Mouse (Mus musculus) forebrain, embryonic 12.5 days (tissue): Measurements from ENCODE around the gene Nectin2. TPM values are rescaled to one million over a fixed set of nuclear protein-coding genes. Genes with fewer than 3 reads are reported as not detected.

Source experiments
- ATAC-seq: fragments of 200-750 bp; cut with Nextera tagmentation; 2 replicates; pipeline ENCODE4 v1.8.0; 2017; ENCODE audit warnings: moderate TSS enrichment; ENCODE audit not compliant: low FRiP score
- H3K27ac ChIP-seq: fragments of 300-500 bp; sonication (generic); 2 replicates; pipeline ENCODE4 v1.5.1; 2016; ENCODE audit warnings: mild to moderate bottlenecking
- H3K27me3 ChIP-seq: fragments of 300-500 bp; sonication (generic); 2 replicates; pipeline ENCODE4 v1.6.1; 2016; ENCODE audit warnings: mild to moderate bottlenecking
- H3K36me3 ChIP-seq: fragments of 300-500 bp; sonication (generic); replicated peaks from 2 replicates; pipeline ENCODE4 v1.6.1; 2016; ENCODE audit warnings: mild to moderate bottlenecking
- H3K4me1 ChIP-seq: fragments of 300-500 bp; sonication (generic); 2 replicates; pipeline ENCODE4 v1.6.1; 2016
- H3K4me2 ChIP-seq: fragments of 300-500 bp; sonication (generic); 2 replicates; pipeline ENCODE4 v1.6.1; 2016; ENCODE audit warnings: mild to moderate bottlenecking, moderate library complexity
- H3K4me3 ChIP-seq: fragments of 300-500 bp; sonication (generic); replicated peaks from 2 replicates; pipeline ENCODE4 v1.5.1; 2016; ENCODE audit warnings: mild to moderate bottlenecking
- H3K9ac ChIP-seq: fragments of 300-500 bp; sonication (generic); 2 replicates; pipeline ENCODE4 v1.6.1; 2016; ENCODE audit warnings: mild to moderate bottlenecking
- H3K9me3 ChIP-seq: fragments of 300-500 bp; sonication (generic); 2 replicates; pipeline ENCODE4 v1.6.1; 2016
- WGBS: fragments of 180-500 bp; shearing (Covaris S2); methylation state at CpG from one replicate; pipeline ENCODE4 v1.1.7; 2016; 5-methylcytosine and 5-hydroxymethylcytosine counted together
- polyA plus RNA-seq: library from polyadenylated mRNA; unstranded; fragments of >200 nt; fragmentation: Nextera tagmentation; extraction: Ambion mirVana; gene quantifications from 2 replicates; pipeline ENCODE4 v1.2.1, GENCODE M21; 2016

Nectin2 gene
- polyA plus RNA-seq, 1 experiment from 2014 or later: 47.3 TPM

GRCm38 (mm10) chr7:19698907-19699826, 51.1 kb downstream of the Nectin2 start, which contains the start of gene Apoe:
Gene Apoe (minus strand): TSS chr7:19699188.
- Histone ChIP-seq H3K4me1 (peaks cover 21% of the 10 kb centered on the region), H3K9ac (peak within 1 kb of the TSS; percentile 50), H3K36me3 (peaks cover 34% of the 10 kb centered on the region), H3K4me3 (peak within 1 kb of the TSS; percentile 35), H3K4me2 (peak within 1 kb of the TSS; percentile 64), H3K27me3 (0 out of 2 replicates have a peak, but pooled peaks cover 4% of the 10 kb centered on the region), H3K9me3 (0 out of 2 replicates have a peak, but pooled peaks cover 6% of the 10 kb centered on the region), H3K27ac (peak within 1 kb of the TSS; percentile 27; the same call in 1 of the 2 replicates)
- peak; percentile 47 for ATAC-seq
- 1% methylated on average over 20 of the region's 20 CpGs for WGBS

- ATAC-seq: no peak
- H3K27me3 ChIP-seq: 0 out of 2 replicates have a peak, but pooled peaks cover 4% of the 10 kb centered on the region
- no peak overlapping the region for H3K27ac ChIP-seq
- peak overlapping the region; percentile 35 for H3K4me3 ChIP-seq
- 3% methylated on average over 28 of the region's 28 CpGs for WGBS
- H3K9me3 ChIP-seq: 0 out of 2 replicates have a peak, but pooled peaks cover 6% of the 10 kb centered on the region
- H3K4me2 ChIP-seq: peak overlapping the region; percentile 64
- H3K36me3 ChIP-seq: peaks cover 25% of the 10 kb centered on the region
- H3K9ac ChIP-seq: peak overlapping the region; percentile 50
- peaks cover 26% of the 10 kb centered on the region for H3K4me1 ChIP-seq
These were observed 52.1 kb downstream of the Nectin2 start for GRCm38 (mm10) chr7:19697949-19698906.

GRCm38 (mm10) chr7:19696336-19696873, 53.9 kb downstream of the Nectin2 start:
- 95% methylated on average over 34 of the region's 34 CpGs for WGBS
- Histone ChIP-seq H3K4me1 (peaks cover 26% of the 10 kb centered on the region), H3K27ac (no peak overlapping the region), H3K4me3 (no peak overlapping the region), H3K4me2 (no peak overlapping the region), H3K36me3 (peaks cover 11% of the 10 kb centered on the region; the same call in 1 of the 2 replicates), H3K9me3 (0 out of 2 replicates have a peak, but pooled peaks cover 6% of the 10 kb centered on the region), H3K9ac (no peak overlapping the region), H3K27me3 (0 out of 2 replicates have a peak, but pooled peaks cover 4% of the 10 kb centered on the region)
- no peak for ATAC-seq

GRCm38 (mm10) chr7:19695881-19696280, 54.4 kb downstream of the Nectin2 start:
- H3K27me3 ChIP-seq: 0 out of 2 replicates have a peak, but pooled peaks cover 4% of the 10 kb centered on the region
- WGBS: 87% methylated on average over 6 of the region's 6 CpGs

GRCm38 (mm10) chr7:19695213-19695594, 55.1 kb downstream of the Nectin2 start:
- H3K36me3 ChIP-seq: peaks cover 11% of the 10 kb centered on the region; the same call in 1 of the 2 replicates
- H3K27me3 ChIP-seq: 0 out of 2 replicates have a peak, but pooled peaks cover 4% of the 10 kb centered on the region
- no peak overlapping the region for H3K9ac ChIP-seq
- no peak for ATAC-seq
- H3K4me1 ChIP-seq: peaks cover 23% of the 10 kb centered on the region
- no peak overlapping the region for H3K27ac ChIP-seq
- H3K4me3 ChIP-seq: no peak overlapping the region
- no peak overlapping the region for H3K4me2 ChIP-seq
- WGBS: 75% methylated on average over 8 of the region's 8 CpGs
- 0 out of 2 replicates have a peak, but pooled peaks cover 6% of the 10 kb centered on the region for H3K9me3 ChIP-seq

More at GRCm38 (mm10) chr7:19695881-19696280, 54.4 kb downstream of the Nectin2 start:
- H3K4me3 ChIP-seq: no peak overlapping the region
- H3K4me2 ChIP-seq: no peak overlapping the region
- H3K27ac ChIP-seq: no peak overlapping the region
- H3K36me3 ChIP-seq: peaks cover 11% of the 10 kb centered on the region; the same call in 1 of the 2 replicates
- ATAC-seq: no peak
- H3K4me1 ChIP-seq: peaks cover 24% of the 10 kb centered on the region
- 0 out of 2 replicates have a peak, but pooled peaks cover 6% of the 10 kb centered on the region for H3K9me3 ChIP-seq
- no peak overlapping the region for H3K9ac ChIP-seq

GRCm38 (mm10) chr7:19694336-19695212, 55.7 kb downstream of the Nectin2 start:
- Histone ChIP-seq H3K4me2 (no peak overlapping the region), H3K4me3 (no peak overlapping the region), H3K27me3 (0 out of 2 replicates have a peak, but pooled peaks cover 4% of the 10 kb centered on the region), H3K9ac (no peak overlapping the region), H3K27ac (no peak overlapping the region), H3K36me3 (peaks cover 11% of the 10 kb centered on the region; the same call in 1 of the 2 replicates), H3K9me3 (0 out of 2 replicates have a peak, but pooled peaks cover 6% of the 10 kb centered on the region), H3K4me1 (peaks cover 22% of the 10 kb centered on the region)
- ATAC-seq: no peak
- 84% methylated on average over 10 of the region's 10 CpGs for WGBS

GRCm38 (mm10) chr7:19693421-19693820, 56.9 kb downstream of the Nectin2 start:
- Histone ChIP-seq H3K4me3 (no peak overlapping the region), H3K9ac (no peak overlapping the region), H3K27me3 (no peaks in the 10 kb centered on the region), H3K27ac (no peak overlapping the region), H3K4me2 (no peak overlapping the region), H3K36me3 (peaks cover 11% of the 10 kb centered on the region; the same call in 1 of the 2 replicates), H3K9me3 (0 out of 2 replicates have a peak, but pooled peaks cover 6% of the 10 kb centered on the region), H3K4me1 (peaks cover 10% of the 10 kb centered on the region)
- no peak for ATAC-seq
- WGBS: 38% methylated on average over 10 of the region's 10 CpGs

GRCm38 (mm10) chr7:19691873-19692865, 58.1 kb downstream of the Nectin2 start, which contains the start of gene Apoc1:
Gene Apoc1 (minus strand): TSS chr7:19692660.
- peaks cover 5% of the 10 kb centered on the region; the same call in 1 of the 2 replicates for H3K4me1 ChIP-seq
- no peak for ATAC-seq
- WGBS: 49% methylated on average over 28 of the region's 28 CpGs
- H3K27ac ChIP-seq: no peak within 1 kb of the TSS
- peaks cover 11% of the 10 kb centered on the region; the same call in 1 of the 2 replicates for H3K36me3 ChIP-seq
- H3K27me3 ChIP-seq: no peaks in the 10 kb centered on the region
- H3K9me3 ChIP-seq: 0 out of 2 replicates have a peak, but pooled peaks cover 6% of the 10 kb centered on the region
- no peak within 1 kb of the TSS for H3K4me2 ChIP-seq
- H3K4me3 ChIP-seq: no peak within 1 kb of the TSS
- H3K9ac ChIP-seq: no peak within 1 kb of the TSS

- Histone ChIP-seq H3K4me1 (peaks cover 5% of the 10 kb centered on the region; the same call in 1 of the 2 replicates), H3K9ac (no peak overlapping the region), H3K9me3 (0 out of 2 replicates have a peak, but pooled peaks cover under 1% of the 10 kb centered on the region), H3K36me3 (peaks cover 5% of the 10 kb centered on the region; the same call in 1 of the 2 replicates), H3K4me3 (no peak overlapping the region), H3K27ac (no peak overlapping the region), H3K4me2 (no peak overlapping the region), H3K27me3 (no peaks in the 10 kb centered on the region)
- ATAC-seq: no peak
- 84% methylated on average over 6 of the region's 6 CpGs for WGBS
These were observed 58.8 kb downstream of the Nectin2 start for GRCm38 (mm10) chr7:19691434-19691833.
